Mouse (Mus musculus) forelimb bud, embryonic 11.5 days (tissue): ENCODE measurements at regions not wholly inside any gene's neighbourhood (a gene's known extent, or its start where the extent isn't known, plus 50 kb on each side); places are given as distances from the start of the nearest gene placed in this dataset.

Source experiments
- DNase-seq: peaks from one replicate; pipeline ENCODE4 v3.0.0-alpha.2; 2012; ENCODE audit warnings: low read depth, low spot score

DNA sequence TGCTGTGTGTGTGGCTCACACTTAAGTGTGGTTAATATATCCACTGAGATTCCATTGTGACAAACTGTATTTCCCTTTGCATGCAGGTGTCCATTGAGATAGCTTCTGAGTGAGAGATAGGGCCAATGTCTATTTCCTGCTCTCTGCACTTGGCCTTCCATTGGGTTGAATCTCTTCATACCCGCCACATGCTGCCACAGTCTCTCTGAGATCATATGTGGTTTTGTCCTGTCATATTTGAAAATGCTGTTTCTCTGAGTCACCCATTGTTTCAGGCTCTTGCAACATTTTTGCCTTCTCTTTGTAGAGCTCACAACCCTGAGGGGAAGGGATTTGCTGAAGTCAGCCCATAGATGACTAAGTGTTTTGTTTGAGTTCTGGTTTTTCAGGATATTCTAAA is 2081.3 kb downstream of the Olfm4 start:
- no peak for DNase-seq

GRCm38 (mm10) chr14:82101643-82102042 is 2117.8 kb downstream of the Olfm4 start:
- DNase-seq, result no peak

DNA sequence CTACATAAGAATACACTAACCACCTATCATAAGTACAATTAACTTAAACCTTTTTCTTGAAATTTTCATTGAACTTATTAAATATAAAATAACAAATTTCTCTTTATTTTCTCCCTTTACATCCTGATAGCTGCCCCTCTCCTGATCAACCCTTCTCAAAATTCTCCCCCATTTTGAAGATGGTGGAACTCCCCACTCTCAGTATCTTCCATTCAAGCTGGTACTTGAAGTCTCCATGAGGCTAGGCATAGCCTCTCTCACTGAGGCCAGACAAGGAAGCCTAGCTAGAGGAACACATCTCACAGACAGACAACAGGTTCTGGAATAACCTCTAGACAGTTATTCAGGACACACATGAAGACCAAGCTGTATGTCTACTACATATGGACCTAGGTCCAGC is 2129.0 kb downstream of the Olfm4 start:
- no peak for DNase-seq

DNA sequence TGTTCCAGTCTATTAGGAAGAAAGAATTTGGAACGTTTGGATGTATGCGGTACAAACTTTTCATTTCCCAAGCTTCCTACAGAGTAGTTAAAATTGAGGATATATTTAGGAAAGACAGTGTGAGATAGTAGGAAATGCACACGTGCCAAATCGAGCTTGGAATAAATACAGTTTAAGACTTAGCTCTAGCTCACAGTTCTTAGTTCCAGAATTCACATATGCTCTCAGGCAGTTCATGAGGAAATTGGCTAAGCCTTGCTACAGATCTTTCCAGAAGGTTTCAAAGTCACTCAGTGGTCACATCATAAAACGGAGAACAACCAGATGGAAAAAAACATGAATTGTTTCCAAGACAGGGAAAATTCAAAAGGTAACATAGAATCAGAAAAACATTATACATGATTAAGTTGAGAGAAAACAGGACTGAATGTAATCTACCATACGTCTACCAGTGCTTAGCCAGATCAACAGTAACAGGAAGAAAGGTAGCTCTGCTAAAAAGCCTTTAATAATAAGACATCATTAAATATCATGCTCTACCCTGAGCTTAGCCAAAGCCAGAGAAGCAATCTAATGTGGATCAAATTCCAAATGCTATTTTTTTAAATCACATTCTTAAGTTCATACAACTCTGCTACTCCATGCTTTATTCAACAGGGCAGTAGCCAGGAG is 2165.1 kb downstream of the Olfm4 start:
- DNase-seq, result peak; percentile 31

DNA sequence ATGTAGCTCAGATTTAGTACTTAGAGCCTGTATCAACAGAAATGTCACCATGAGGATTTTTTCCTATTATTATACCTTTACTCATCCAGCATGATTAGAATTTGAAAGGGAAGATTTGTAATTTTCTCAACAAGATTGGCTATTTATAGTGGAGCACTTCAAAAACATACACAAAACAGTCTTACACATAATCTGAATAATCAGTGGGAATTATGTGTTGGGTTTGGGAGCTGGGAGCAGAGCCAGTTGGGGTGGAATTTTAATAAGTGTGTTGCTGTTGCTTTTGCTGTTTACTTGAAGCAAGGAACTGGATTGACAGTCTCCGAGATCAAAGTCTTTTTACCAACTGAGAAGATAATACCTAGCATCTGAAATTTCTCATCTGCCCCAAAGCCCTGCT is 2201.5 kb downstream of the Olfm4 start:
- DNase-seq, result no peak

DNA sequence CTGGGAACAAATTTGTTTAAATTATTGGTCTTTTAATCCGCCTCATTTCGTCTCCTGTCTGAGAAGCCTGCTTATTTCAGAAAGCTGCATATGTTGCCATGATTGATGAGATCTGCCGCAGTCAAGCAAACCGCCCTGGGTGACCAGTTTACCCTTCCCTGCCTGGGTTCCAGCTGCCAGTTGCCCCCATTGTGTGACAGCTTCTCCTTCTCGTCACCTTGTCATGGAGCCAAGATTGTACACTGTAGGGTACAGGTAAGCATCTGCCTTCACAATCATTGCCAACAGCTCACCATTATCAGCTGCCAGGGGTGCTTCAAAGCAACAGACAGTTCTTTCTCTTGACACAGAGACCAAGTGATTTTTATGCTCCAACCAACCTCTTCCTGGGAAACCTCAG is 2226.5 kb downstream of the Olfm4 start:
- DNase-seq, result no peak

GRCm38 (mm10) chr14:82228522-82228921 is 2214.8 kb upstream of the Pcdh17 start:
- DNase-seq, result no peak

GRCm38 (mm10) chr14:82236238-82236637 is 2207.1 kb upstream of the Pcdh17 start:
- no peak for DNase-seq

DNA sequence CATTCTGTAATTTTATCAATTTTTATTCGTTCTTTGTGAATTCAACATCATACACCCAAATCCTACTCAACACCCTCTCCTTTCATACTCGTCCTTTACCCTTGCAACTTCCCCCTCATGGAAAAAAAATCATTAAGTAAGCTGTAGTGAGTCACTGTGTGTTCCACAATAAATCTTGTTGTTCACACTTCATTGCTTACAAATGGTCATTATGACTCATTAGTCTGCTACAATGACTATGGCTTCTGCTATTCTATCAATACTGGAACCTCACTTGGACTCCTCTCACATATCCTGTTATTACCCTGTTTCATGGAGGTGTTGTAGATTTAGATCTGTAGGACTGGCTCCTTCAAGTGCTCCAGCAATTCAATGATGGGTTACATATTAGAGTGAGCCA is 2200.0 kb upstream of the Pcdh17 start:
- DNase-seq, result no peak

- no peak for DNase-seq
These were observed 2198.5 kb upstream of the Pcdh17 start for GRCm38 (mm10) chr14:82244891-82245290.
